Mouse (Mus musculus) natural killer cell, adult 2 months (primary cell): Measurements from ENCODE around the gene Trmt6.

ENCODE experiments used
- DNase-seq, 2 experiments: peaks; one replicate each; pipeline ENCODE4 v3.0.0; 2022; ENCODE audit warnings: low spot score in 2 of 2

The Trmt6 gene

GRCm38 (mm10) chr2:132815608-132816314 lies at the start of gene Trmt6, which contains the start of gene Mcm8:
Gene Trmt6, minus strand, starts transcription at chr2:132816055.
Gene Mcm8, plus strand, starts transcription at chr2:132816141.
- DNase-seq: peak; percentile 84 to 89

GRCm38 (mm10) chr2:132863325-132863724 lies 47.5 kb upstream of the Trmt6 start:
- DNase-seq: no peak

DNA sequence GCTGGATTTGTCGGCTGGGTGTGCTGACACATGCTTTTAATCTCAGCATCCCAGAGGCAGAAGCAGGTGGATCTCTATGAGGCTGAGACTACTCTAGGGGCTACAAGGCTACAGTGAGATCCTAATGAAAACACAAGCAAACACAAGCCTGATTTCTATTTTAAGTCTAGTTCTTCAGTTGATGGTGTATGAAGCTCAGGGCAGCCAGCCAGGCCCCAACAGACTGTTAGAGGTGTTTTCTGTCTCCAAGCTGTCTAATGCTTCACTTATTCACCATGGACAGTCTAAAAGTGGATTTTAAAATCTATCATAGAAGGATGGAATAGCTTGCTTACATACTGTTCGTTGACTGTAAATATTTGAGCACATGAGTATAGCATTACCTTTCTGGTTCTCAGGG lies 45.6 kb upstream of the Trmt6 start:
- no peak for DNase-seq

DNA sequence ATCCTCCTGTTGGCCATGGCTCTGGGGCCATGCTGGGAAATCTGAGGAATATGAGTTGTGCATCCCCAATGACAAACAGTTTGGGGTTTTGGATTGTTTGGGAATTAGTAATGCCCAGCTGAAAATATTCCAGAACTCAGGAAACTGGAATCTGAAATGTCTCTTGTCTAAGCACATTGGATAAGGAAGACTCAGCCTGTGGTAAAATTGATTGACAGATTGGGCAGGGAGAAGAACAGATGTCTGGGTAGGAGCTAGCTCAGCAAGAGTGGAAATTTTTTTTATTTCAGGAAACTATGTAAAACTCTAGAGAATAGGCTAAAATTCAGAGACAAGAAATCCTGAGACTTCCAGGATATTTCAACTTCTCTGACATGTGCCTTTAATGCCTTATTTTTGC lies 44.6 kb upstream of the Trmt6 start:
- DNase-seq: no peak

GRCm38 (mm10) chr2:132856333-132856732 lies 40.5 kb upstream of the Trmt6 start:
- DNase-seq: no peak

- no peak for DNase-seq
Observed at GRCm38 (mm10) chr2:132853051-132853450, 37.2 kb upstream of the Trmt6 start.

DNA sequence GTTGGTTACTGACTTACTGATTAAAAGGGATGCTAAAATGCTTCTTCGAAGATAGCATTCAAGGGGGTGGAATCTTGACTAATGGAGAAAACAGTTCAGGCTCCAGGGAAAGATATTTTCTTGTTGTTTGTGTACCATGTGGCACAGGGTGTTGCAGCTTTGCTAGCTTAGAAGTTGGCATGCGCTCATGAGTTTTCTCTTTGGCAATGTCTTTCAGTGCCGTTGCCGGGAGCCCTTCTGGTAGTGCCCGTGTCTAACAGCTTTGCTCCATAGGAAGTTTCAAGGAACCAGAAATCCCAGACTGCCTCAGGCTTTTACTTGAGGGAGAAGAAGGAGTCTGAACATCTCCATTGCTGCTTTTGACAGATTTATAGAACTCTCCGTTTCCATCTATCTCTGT lies 33.3 kb upstream of the Trmt6 start:
- DNase-seq: no peak

- no peak for DNase-seq
Observed at GRCm38 (mm10) chr2:132848361-132848760, 32.5 kb upstream of the Trmt6 start.

DNA sequence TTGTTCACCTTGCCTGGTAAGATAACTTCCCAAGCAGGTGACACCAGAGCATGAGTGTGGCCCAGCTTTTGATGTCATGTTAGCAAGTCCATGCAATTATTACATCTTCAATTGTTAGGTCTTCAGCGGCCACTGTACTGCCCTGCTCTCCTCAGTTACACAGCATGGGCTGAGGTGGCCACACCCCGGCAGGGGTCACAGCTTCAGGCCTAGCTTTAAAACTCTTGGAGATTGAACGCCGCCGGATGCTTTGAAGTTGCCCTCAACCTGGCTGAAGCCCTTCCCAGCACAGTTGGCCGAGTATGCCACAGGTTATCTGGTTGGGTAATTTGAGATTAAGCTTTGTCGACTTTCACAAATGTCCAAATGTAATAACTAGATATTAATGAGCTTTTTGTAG lies 31.7 kb upstream of the Trmt6 start:
- DNase-seq: no peak

DNA sequence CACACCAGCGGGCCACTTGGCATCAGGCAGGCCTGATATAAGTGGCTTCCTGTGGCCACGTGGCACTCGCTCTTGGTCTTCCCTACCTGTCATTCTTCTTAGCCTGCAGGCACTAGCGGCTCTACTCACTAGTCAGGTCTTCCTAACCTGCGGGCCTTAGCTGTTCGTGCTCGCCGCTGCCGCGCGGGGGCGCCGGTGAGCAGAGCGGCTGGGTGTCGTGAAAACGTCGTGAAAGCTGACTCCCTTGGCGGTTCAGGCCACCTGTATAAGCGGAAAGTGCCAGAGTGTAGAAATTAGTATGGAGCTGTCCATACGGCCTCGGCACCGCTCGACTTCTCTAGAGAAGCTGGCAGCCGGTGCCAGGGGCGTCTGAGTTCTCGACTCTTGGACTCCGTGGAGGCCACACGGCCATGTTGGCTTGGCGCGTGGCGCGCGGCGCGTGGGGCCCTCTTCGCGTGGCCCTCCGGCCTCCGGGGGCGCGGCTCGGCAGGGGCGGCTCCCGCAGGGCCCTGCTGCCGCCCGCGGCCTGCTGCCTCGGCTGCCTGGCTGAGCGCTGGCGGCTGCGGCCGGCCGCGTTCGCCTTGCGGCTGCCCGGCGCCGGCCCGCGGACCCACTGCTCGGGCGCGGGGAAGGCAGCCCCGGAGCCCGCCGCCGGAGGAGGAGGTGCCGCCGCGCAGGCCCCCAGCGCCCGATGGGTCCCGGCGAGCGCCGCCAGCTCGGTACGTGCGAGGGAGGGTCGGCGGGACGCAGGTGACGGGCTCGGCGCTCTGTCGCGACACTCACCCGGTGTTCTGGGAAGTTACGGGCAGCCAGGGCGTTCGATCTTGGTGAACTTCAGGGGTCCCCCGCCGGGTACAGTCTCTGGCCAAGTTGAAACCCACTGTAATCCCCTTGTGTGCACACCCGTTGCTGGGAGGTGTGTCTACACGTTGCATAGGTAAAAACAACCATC lies 30.8 kb upstream of the Trmt6 start, which contains the start of gene Crls1:
TSS of gene Crls1 (plus strand) at position 260 of the 952 bp plus-strand sequence.
- peak; percentile 94 to 97 for DNase-seq

DNA sequence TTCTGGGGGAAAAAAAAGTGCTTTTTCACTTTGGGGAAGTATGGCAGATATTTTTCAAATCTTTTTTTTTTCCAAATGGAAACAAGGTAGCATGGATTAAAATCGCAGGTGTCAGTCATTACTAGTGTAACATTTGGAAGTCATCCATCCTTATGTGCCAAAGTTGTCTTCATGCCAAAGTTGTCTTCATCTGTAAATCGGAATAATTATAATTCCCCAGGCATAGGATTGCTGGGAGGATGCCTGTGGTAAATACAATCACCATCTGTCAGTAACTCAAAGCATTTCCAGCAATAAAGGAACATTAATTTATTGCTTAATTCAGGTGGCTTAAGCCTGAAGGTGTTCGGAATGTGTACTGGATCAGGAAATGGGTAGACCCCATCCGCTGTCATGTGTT lies 25.2 kb upstream of the Trmt6 start:
- DNase-seq: no peak

DNA sequence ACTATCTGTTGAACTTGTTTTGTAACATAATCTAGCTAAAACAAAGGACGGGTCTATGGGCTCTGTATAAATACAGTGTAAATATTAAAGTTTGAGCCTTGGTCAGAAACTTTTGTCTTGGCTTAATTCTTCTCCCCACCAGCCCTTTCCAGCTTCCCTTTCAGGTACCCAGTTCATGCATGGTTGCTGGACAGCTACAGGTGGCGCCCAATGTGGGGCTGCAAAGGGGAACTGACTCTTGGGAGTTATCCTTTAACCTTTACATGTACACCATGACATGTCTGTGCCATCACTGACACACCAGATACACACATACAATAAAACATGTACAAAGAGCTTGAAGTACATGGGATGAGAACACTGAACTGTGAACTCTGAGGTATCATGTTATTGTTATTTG lies 12.9 kb downstream of the Trmt6 start:
- DNase-seq: no peak

- DNase-seq: no peak
Observed at GRCm38 (mm10) chr2:132794204-132794586, 21.7 kb downstream of the Trmt6 start.

DNA sequence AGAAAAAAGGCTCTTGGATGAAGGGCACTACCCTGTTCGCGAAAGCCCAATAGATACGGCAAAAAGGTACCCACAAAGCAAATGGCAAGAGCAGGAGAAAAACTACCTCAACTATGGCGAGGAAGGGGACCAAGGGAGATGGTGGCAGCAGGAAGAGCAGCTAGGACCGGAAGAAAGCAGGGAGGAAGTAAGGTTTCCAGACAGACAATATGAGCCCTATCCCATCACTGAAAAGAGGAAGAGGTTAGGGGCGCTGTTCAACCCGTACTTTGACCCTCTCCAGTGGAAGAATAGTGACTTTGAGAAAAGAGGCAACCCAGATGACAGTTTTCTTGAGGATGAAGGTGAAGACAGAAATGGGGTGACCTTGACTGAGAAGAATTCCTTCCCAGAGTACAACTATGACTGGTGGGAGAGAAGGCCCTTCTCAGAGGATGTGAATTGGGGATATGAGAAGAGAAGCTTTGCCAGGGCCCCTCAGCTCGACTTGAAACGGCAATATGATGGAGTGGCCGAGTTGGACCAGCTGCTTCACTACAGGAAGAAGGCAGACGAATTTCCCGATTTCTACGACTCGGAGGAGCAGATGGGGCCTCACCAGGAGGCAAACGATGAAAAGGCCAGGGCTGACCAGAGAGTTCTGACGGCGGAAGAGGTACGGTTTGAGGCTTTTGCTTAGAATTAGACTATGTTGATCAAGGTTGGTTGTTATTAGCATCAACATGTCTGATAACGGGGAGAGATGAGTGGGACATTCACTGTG lies 22.2 kb downstream of the Trmt6 start:
- no peak for DNase-seq

- no peak for DNase-seq
Observed at GRCm38 (mm10) chr2:132784039-132784438, 31.8 kb downstream of the Trmt6 start.

- peak; percentile 22 to 49 for DNase-seq
Observed at GRCm38 (mm10) chr2:132781439-132782068, 34.3 kb downstream of the Trmt6 start.

GRCm38 (mm10) chr2:132780978-132781377 lies 34.9 kb downstream of the Trmt6 start, which contains the start of gene Chgb:
Gene Chgb, plus strand, starts transcription at chr2:132781278.
- DNase-seq: no peak

- DNase-seq: no peak
Observed at GRCm38 (mm10) chr2:132770822-132771221, 45.0 kb downstream of the Trmt6 start.

GRCm38 (mm10) chr2:132757911-132758310 lies 57.9 kb downstream of the Trmt6 start:
- DNase-seq: no peak
